Mouse (Mus musculus) embryo, embryonic 10.5 days (tissue): ENCODE measurements around the gene Thsd7b.
A peak's percentile ranks its signal among the peaks of the same experiment; 100 is the strongest.

Source experiments
- DNase-seq: peaks from one replicate; pipeline ENCODE4 v3.0.0-alpha.2; 2015; ENCODE audit warnings: low spot score

Thsd7b gene

DNA sequence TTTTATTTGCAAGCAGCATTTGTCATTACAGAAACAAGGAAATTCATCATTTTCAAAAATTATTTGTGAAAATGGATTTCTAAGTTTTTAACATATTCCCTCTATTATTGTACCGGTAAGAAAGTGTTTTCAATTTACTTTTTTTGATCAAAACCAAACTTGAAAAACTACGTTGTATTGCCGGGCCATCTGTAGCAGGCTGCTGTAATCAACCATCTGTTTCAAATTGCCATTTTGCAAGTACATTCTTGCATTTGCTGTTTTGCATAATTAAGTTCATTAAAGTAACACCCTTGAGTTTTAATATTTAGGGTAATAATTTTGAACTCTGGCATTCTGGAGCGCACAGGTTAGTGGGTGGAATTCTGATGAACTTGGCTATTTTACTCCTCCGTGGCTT, 246.6 kb downstream of the Thsd7b start:
- DNase-seq = no peak

DNA sequence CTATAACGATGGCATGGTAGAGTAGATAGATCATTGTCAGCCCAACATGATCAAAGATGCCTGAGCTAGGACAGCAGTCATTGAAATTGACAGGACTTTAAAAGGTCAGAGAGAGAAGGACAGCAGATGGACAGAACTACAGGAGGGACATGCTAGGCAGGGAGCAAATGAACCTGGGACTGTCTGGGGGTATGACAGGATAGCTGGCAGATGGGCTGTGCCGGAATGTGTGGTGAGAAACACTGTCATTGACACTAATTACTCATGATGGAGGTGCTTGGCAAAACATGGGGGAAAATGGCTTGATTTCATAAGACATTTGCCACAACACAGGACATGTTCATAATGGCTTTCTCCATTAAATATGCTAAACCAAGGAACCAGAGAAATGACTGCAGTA, 253.9 kb downstream of the Thsd7b start:
- no peak for DNase-seq

DNA sequence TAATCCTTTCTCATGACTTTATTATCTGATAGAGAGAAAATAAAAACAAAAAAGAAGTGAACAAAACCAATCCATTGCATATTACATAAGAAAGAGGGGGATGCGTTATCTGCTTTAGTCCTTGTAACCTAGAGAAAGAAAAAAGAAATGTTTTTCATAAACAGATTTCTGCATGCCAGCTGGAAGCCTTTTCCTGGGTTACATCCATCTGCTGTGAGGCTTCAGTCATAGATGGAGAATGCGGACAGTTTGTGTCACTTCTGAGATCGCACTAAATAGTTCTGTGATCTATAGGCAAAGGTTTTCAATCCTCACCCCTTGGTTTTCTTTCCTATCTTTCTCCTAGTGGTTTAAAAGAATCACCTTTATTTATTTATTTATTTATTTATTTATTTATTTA, 259.1 kb downstream of the Thsd7b start:
- no peak for DNase-seq

DNA sequence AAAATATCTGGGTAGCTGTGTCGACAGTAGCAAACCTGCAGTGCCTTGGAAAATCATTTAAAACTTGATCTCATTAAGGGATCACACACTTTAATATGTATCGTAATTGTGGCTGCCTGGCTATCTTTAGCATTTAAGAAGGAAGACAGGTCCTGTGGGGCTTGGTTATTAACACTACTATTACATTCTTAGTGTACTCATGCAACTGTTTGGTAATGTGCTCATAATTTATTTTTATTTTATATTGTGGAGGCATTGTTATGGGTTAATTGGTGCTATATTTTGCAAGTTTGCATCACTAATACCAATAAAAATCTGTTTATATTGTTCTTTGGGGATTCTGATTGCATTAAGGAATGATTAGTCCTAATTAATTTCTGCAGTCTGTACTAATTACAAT, 265.4 kb downstream of the Thsd7b start:
- DNase-seq = no peak

DNA sequence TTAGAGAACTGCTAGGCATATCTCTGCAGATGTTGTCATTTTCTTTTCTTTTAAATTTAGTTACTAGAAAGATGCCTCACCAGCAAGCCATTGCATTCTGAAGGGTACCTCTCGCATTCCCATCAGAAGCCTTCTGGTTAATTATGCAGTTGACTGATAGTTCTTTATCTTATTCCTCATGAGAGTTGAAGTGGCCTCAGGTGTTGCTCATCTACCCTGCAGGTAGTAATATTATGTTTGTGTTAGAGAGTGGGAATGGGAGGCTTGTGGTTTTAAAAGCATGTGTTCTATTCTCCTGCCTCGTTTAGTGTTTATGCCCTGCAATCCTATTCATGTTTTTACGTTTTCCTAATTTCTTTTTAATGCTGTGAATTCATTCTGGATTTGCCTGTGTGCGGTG, 265.9 kb downstream of the Thsd7b start:
- DNase-seq = no peak

DNA sequence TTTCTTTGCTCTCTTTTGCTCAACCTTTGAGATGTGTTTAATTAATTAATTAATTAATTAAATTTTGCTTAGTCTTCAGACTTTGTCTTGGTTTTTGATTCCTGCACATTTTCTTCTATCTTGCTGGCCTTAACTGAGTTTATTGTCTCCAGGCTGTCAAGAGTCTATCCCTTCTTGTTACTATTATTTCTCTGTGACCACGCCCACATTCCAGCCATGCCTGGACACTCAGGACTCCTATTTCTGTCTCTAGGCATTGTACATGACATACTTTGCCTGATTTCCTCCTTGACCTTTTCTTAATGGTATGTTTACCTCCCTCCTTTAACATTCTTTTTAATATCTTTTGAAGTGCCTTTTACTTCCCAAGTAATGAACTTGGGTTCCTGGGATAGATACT, 267.6 kb downstream of the Thsd7b start:
- DNase-seq = peak; percentile 13

DNA sequence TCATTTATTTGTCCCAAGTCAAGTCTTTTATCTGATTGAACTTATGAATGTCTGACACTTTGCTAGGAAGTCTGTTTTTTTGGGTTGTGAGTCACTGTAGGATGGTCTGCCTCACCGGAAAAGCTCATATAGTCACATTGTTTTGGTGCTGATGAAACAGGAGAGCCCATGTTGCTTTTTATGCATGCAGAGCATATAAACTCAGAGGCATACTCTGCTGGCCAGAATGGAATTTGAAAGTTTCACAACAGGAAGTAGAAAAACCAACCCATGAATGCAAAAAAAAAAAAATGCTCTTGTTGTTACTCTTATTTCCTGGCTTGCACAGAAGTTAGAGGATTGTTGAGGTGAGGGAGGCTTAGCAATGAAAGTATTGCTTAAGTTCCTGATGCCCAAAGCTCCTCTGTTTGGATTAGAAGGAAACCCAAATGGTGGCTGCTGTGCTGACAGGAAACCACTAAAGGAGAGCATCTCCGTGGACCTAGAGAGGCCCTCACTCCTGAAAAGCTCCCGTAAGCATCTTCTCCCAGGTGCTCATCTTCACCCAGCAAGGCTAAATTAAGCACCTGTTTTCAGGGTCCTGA, 269.6 kb downstream of the Thsd7b start:
- DNase-seq = no peak

DNA sequence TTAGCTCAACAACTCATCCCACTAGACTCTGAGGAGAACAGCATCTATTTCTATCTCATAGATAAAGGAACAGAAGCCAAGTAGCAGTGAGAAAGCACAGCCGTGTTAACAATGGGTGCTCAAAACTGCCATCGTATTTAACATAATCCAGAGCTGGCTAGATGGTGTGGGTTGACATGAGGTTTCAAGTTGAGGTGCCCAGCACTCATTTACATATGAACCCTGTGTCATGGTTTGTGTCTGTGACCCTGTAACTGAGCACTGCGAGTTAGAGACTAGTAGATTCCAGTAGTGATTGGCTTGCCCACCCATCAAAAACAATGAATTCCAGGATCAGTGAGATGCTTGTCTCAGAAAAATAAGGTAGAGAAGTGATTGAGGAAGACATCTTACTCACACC, 270.1 kb downstream of the Thsd7b start:
- DNase-seq = no peak

DNA sequence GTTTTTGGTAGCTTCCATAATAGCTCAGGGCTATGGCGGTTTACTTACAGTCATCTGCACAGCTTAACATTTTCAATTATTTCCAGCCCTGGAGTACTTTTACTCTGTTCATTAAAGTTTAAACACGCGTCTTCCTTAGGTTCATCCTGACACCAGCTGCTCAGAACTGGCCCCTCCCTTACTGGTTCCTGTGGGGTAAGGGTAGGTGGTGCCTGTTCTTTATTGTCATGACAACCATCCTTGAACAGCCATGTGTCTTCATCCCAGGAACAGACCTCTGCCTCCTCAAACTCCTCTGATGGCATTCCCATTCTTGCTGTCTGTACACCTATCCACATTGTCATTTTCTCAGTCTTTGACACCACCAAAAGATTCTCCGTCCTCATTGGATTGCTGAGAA, 285.0 kb downstream of the Thsd7b start:
- no peak for DNase-seq

DNA sequence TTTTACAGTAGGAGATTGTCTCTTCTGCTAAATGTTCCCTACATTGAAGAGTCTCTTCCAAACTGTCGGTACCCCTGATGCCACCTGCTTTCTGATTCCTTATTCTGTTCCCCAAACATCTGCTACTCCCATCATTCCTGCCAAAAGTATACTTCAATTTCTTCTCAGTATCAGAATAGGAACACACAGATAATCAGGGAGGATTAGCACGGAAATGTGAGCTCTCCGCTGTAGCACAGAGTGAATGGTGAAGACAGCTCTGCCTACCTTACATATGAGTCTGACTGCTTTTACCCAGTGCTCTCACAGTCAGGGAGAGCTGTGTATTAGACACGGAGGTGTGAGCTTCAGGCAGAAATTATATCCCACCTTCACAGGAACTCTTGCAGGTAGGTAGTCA, 286.0 kb downstream of the Thsd7b start:
- no peak for DNase-seq

DNA sequence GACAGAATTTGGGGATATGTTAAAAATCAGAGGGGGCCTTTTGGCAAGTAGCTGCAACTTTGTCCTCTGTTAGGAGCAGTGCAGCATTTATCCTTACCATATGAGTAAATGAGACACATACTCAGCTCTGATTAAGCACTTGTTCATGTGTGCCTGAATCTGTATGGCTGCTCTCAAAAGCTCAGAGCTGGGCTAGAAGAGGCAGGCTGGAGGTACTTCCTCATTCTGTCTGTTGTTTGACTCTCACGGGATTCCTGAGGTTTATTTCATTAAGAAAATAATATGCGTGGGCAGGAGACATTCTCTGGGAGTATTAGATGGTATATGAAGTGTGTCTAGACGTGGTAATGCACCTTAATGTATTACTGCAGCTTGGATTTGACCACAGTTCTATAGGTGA, 286.7 kb downstream of the Thsd7b start:
- DNase-seq = no peak

DNA sequence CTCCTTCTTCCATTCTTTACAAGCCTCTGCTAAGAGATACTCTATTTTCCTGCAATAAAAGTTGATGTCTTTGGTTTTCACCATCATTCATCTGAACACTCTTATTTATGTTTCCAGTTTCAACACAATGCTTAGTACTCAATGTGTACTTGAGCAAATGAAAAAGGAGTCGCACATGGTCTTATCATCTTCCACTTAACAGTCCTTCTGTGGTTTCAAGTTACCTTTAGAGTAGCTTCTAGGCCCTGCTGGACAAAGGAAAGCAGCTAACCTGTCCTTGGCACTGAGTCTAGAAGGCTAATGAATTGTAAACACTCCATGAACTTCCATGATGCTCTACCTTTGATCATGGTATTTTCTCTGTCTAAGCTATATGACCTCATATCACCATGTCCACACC, 289.6 kb downstream of the Thsd7b start:
- DNase-seq = no peak

DNA sequence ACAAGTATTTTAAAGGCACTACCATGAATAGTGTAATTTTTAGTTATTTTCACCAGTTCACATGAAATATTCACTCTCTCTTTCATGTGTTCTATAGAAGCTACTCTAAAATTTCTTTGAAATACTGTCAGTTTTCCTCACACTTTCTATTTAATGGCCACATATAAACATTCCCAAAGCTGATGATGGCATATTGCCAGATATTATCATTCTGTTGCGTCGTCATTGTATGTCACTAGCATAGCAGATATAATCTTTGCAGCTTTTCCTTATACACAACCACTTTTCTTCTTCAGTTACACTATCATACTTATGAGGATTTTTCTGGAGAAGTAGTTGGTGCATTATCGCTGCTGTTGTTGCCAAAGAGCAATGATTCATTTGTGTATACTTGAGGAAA, 297.4 kb downstream of the Thsd7b start:
- DNase-seq = no peak

DNA sequence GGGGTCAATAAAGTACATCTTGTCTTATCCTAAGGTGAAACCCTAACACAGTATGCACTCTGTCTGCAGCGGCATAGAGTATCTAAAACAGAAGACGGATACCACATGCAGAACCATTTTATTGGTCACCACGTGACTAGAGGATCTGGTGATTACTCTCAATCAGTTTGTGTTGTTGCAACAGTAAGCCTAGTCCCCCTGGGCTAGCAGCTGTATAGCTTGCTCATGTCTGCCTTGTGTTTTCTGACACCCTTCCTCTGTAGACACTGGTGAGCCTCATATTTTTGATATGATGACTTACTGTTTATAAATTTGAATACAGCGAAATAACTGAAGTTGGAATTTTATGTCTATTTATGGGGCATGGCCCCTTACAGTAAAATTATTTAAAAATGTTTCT, 306.9 kb downstream of the Thsd7b start:
- DNase-seq = no peak

DNA sequence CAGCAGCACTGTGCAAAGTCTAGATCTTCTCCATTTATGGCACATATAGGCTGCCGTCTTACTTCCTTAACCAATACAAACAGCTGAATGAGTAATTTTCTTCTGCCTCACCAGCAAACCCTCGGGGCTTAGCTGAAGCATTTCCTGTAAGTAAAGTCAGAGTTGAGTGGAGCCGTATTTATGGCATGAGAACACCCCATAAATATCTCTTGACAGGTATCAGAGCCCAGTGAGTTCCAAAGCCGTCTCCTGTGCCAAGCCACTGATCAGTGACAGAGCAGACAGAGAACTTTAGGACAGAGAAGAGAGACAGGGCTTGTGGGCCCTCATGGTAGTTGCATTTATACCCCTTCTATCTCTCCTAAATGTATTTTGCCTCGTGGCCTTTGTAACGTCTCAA, 313.5 kb downstream of the Thsd7b start:
- no peak for DNase-seq

DNA sequence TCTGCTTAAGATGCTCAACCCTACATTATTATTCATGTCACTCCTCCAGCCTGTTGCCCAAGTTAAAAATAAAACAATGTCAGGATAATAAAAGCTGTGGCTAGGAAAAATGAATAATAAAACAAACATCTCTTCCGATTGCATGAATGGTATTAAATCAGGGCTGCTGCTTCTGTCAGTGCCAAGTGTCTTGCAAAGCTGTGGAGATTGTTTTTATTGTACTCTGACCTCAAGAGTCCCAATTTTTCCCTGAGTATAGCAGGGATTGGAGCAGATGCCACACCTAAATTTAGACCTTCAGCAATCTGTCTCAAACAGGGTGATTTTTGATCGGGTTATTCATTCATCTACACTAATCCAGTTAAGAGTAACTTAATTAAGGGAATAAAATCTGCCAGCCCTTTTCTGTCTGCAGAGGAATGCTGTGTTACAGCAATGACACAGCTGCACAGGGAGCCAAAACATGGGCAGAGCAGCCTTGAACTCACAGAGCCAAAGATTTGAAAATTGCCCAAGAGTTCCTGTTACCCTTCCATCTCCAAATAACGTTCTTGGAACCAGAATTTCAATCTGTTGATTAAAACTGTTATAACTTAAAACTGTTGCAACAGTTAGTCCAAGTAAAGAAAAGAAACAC, 316.4 kb downstream of the Thsd7b start:
- no peak for DNase-seq

DNA sequence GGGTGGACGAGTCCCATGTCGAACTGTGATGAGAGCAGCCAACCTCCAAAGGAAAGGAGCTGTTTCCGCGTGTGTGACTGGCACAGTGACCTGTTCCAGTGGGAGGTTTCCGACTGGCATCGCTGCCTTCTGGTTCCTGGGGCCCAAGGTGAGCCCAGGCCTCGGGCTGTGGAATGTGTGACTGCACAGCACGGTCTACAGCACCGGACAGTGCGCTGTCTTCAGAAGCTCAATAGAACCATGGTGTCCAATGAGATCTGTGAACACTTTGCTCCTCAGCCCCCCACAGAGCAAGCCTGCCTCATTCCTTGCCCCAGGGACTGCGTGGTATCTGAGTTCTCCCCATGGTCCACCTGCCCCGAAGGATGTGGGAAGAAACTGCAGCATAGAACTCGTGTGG, 322.3 kb downstream of the Thsd7b start:
- no peak for DNase-seq

DNA sequence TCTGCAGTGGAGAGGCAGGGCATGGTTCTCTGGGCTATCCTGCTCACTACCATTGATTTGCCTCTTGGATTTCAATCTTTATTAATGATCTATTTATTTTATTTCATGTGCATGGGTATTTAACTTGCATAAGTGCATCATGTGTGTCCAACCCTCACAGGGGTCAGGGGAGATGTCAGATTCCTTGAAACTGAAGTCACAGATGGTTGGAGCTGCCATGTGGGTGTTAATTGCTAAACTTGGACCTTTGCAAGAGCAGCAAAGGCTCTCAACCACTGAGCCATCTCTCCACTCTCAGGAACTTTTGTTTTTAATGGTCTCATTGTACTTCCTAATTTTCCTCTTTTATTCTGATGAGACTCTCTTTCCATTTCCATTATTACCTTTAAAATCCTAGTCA, 327.8 kb downstream of the Thsd7b start:
- DNase-seq = no peak

DNA sequence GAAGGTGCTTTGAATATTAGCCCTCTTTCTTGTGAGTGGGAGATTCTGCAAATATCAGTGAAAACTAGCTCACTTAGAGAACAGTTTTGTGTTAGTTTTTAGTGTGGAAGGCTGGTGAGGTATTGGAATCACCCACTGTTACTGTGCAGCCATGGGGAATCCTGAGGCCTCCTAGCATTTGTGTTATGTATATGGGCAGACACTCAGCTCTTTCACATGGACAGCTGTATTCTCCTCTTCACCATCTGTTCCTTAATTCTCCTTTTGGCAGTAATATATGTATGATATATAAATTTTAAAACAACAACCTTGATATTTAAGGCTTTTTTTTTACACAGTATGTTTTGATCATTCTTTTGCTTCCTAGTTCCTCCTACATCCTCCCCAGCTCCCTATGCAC, 329.2 kb downstream of the Thsd7b start:
- DNase-seq = no peak

DNA sequence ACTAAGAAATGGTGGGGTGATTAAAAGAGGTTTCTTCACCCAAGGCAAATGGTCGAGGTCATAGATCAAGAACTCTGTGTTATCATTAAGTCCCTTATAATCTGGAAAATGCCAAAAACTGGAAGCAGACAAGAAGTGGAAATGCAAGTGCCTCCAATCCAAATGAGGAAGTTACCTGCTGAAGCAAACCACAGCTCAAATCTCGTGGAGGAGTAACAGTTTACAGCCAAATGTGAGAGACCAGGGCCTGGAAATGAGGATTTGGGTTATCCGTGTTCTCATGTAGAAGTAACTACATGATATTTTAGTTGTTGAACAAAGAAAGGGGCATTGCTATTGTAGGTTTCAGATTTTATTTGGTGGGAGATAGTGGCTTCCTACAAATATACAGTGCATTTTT, 335.3 kb downstream of the Thsd7b start:
- no peak for DNase-seq

DNA sequence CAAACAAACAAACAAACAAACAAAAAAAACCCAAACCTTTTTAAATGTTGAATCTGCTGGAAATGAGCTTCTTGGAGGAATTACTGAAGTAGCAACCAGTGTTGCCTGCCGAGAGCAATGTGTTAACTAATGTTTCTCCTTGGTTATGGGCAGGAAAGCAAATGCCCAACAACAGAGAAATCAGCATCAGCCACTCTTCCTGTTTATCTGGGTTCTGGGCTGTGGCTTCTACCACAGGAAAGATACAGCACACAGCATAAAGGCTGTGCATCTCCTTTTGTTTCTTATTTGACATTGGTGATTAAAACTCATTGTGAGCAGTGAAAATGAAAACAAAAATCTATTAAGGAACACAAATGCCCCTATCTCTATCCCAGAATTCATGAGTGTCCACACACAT, 343.0 kb downstream of the Thsd7b start:
- no peak for DNase-seq

DNA sequence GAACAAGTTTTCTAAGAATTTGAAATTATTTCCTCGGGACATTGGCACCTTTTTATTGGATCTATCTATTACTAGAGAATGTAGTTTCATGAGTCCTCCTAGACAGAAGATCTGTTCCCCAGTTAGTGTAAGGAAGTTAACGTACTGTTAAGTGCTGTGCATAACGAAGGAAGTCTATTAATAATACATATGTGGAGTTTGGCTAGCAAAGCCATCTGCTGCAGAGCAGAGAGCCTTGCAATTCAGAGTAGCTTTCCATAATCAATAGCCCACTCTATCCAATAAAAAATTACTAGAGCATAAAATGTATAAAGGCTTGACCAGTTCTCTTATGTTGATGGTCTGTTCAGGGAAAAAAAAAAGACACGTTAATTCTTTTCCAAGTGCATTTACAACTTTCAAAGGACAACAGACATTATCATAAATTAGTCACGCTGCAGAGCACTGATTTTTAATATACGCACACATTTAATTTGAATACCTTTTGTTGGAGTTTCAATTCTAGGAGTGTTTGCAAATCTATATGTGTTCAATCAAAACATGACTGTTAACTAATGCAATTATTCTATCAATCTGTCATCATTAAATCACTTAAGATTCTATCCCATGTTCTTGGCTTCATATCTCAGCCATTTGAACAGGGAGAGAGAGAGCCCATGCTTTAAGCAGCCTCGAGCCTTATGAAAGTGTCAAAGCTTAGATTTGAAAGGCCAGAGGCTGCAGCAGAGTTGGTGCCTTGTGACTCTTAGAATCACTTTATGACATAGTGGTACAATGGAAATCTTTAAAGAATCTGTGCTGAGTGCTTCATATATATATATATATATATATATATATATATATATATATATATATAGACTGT, 346.6 kb downstream of the Thsd7b start:
- DNase-seq = no peak

DNA sequence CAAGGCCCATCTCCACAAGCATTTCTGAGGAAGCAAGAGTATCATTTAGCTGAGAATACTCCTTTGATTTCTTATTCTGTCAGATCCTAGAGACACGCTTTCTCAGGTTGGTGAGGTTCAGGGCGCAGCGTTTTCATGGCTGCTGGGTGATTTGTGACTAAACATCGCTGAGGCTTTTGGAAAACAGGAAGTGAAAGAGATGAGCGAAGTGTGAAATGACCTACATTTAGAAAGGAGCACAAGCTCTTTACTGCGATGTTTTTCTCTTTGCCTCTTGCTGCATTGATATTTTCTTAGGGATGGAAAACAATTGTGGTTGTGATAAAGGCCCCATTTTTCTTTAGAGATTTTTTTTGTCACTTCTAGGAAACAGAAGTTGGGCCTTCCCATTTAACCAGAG, 351.4 kb downstream of the Thsd7b start:
- no peak for DNase-seq

DNA sequence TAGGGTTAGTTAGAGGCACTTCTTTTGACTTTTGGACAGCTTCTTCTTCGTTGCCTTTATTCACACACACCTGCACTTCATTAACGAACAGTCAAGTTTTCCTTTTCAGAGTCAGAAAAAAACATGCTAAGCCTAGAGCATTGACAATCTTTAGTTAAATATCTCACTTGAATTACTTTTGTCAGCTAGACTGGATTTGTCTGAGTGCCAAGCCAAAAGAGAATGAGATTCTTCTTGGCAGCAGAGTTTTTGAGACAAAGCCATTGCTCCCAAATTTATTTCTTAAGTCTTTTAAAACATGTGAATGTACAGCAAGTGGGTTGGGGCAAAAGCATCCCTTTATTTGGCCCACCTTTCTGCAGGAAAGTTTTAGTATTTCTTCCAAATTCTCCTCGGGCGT, 362.0 kb downstream of the Thsd7b start:
- no peak for DNase-seq
